Mouse (Mus musculus): Measurements from ENCODE around the gene Slc34a2.

The Slc34a2 gene

GRCm38 (mm10) chr5:53031346-53031745 is 6.5 kb upstream of the Slc34a2 start:
- no peak for DNase-seq

DNA sequence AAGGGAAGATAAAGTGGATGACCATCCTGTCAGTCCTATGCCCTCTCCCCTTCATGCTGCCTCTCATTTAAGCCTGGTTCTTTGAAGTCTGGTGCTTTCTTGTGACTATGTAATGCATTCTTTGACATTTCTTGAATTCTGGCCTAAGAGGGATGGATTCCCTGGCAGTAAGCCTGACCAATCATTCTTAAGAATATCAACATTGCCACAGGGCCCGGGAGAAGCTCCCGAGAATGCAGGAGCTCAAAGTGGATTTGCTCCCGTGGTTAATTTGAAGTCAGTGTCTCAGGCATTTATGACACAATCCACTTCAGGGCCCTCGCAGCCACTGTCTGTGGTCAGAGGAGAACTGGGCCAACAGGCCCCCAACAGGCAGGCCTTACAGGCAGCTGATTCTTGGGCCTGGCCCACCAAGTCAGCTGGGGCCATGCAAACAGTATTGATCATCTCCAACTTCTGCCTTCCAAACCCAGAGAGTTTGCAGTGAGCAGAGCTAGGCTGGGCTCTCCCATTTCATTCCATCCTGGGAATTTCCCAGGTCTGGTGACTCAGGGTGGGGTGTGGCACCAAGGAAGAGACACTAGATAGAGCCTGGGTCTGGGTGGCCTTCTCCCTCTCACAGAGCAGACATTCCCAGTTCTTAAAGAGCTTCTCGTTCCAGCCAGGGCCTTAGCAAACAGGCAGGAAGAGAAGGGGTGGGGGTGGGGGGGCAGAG is 4.3 kb downstream of the Slc34a2 start:
- no peak for DNase-seq

- DNase-seq: no peak
Observed at GRCm38 (mm10) chr5:53042771-53043371, 5.0 kb downstream of the Slc34a2 start.

DNA sequence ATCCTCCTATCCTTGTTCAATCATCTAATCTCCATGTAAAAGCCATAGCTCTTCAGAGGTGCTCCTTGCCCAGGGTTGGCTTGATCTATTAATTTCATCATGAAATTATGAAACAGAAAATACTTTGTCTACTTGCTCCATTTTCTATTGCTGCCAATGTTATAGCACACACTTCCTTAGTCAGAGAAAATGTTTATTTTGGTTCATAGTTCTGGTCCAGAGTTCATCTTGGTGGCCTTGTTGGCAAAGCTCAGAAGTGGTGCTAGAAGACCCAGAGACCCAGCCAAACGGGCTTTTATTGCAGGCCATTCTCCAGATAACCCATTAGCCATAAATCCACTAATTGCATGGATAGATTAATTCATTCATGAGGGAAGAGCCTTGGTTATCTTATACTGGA is 5.8 kb downstream of the Slc34a2 start:
- no peak for DNase-seq

DNA sequence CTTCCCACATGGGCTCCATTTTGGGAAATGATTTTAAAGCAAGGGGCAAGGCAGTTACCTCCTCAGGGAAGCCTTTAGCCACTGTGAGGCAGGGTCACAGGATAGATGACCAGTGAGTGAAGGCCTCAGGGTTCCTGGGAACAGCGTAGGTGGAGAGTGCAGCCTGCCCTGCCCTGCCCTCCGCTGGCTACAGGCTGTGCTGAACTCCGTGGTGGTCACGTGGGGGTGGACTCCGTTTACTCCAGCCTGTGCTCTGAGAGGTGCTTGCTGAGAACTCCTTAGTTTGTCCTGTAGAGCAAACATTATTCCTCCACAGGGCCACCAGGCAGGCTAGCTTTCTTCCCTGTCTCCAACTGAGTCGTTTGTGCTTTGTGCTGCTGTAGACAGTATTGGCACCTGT is 10.1 kb downstream of the Slc34a2 start:
- peak in 1 of 2 experiments; percentile 19 for DNase-seq

GRCm38 (mm10) chr5:53048599-53048998 is 10.7 kb downstream of the Slc34a2 start:
- DNase-seq: no peak

- peak; percentile 37 to 45 for DNase-seq
Observed at GRCm38 (mm10) chr5:53049046-53049445, 11.2 kb downstream of the Slc34a2 start.

GRCm38 (mm10) chr5:53050963-53051362 is 13.1 kb downstream of the Slc34a2 start:
- no peak for DNase-seq

- DNase-seq: no peak
Observed at GRCm38 (mm10) chr5:53053246-53053645, 15.4 kb downstream of the Slc34a2 start.

- no peak for DNase-seq
Observed at GRCm38 (mm10) chr5:53061532-53062130, 23.8 kb downstream of the Slc34a2 start.

- no peak for DNase-seq
Observed at GRCm38 (mm10) chr5:53074553-53074952, 36.7 kb downstream of the Slc34a2 start.

DNA sequence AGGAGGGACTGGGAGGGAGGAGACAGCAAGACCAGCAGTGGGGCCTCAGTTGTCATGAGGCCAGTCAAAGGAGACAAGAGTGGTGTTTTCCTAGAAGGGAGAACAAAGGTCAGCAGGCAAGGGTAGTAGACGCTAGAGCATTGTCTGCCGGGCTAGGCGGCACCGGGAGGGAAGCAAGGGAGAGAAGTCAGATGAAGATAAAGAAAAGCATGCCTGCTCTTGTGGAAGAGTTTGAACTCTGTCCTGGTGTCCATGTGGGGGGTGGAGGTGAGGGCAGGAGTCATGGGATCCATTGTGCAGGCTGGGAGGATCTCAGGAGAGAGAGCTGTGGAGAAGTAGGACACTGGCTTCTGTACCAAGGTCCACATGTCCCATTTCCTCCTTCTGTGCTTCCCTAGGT is 40.6 kb downstream of the Slc34a2 start:
- DNase-seq: no peak

DNA sequence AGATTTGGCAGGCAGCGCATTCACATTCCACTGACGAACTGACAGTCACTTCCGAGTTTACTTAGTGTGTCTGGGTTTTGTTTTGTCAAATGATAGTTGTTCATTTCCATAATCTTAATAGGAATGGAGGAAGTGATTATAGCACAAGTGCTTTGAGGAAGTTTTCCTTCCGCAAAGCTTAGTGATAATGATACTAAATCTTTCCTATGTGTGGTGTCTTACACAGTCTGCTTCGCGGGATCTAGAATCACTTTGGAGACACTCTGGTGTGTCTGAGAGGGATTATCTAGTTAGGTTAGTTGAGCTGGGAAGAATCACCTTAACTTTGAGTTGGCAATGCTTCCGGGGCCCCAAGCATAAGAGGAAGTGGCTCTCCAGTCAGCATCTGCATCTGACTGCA is 49.6 kb downstream of the Slc34a2 start:
- DNase-seq: no peak

DNA sequence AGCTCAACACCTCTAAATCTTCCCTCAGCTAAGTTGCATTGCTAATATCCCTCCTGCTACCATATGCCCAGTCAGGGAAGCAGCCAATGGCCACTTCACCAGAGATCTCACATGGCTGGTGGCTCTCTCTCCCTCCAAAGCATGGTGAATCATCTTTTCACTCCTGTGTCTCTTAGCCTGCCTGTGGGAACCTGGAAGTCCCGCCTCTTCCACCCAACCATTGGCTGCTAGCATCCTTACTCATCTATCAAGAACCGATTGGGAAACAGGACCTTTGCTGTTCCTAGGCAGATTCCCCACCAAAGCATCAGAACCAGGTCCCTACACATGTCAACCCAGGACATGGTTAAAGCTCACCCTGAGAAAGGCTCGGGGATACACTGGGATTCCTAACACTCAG is 53.5 kb downstream of the Slc34a2 start:
- DNase-seq: no peak

GRCm38 (mm10) chr5:53101848-53102473 is 64.1 kb downstream of the Slc34a2 start:
- DNase-seq: peak; percentile 51 to 53

DNA sequence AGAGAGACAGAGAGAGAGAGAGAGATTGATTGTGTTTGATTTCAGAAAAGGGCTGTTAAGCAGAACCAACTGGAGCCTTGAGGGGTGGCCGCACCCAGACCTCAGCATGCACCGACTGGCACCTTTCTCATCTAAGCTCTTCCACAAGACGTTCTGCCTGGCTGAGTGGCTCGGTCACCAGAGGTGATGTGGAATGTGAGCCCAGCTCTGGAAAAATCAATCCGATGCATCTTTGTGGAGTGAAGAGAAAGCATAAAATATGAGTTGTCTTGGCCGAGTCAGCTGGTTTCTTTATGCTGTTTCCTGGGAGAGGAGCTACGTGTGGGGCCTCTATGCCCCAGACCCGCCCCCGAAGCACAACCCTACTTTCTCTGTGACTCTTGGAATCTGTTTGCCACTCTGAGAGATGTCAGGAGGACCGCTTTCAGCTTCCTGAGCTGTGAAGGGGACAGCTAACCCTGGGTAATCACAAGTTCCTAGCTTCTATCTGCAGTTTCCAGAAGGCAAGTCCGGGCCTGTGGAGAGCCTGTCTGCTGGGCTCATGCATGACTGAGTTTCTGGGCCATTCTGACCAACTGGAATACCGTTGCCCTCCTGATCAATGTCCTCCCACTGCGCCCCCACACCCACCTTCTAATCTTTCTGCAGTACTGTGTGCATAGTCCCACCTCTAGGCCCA is 66.4 kb downstream of the Slc34a2 start:
- DNase-seq: peak; percentile 72 to 73

- peak; percentile 94 to 96 for DNase-seq
Observed at GRCm38 (mm10) chr5:53105716-53106115, 67.8 kb downstream of the Slc34a2 start.

DNA sequence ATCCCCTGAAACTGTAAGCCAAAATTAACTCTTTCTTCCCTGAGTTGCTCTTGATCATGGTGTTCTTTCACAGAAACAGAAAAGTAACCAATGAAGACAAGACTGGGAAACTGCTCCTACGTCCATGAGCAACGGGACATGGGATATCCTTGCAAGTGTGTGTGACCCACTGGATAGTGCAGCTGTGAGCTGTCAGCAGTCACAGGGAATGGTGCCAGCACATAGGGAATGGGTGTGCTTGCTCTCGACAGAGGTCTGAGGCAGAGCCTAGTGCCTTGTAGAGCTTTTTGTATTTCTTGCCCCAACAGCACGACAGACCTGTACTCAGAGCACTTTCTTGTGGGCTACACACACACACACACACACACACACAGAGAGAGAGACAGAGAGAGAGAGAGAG is 68.2 kb downstream of the Slc34a2 start:
- DNase-seq: peak; percentile 34 to 49

GRCm38 (mm10) chr5:53106731-53107130 is 68.8 kb downstream of the Slc34a2 start:
- DNase-seq: no peak

DNA sequence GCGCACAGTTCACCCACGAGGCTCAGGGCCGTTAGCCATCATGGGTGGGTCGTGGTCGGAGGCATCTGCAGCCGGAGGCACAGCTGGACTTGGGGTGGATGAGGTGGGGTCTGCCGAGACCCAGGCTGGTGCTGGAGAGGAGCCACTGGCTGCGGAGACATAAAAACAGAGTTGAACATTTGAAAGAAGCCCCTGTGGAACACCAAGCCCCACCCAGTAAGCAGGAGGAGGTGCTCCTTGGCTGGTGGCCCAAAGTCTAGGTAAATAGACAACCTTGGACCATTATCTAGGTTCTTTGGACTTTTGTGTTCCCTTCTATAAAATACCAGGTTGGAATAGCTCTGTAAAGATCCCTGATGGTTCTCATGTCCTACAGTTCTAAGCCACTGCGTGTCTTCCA is 70.1 kb downstream of the Slc34a2 start:
- no peak for DNase-seq

- DNase-seq: peak in 1 of 2 experiments; percentile 31
Observed at GRCm38 (mm10) chr5:53108668-53109067, 70.8 kb downstream of the Slc34a2 start.

DNA sequence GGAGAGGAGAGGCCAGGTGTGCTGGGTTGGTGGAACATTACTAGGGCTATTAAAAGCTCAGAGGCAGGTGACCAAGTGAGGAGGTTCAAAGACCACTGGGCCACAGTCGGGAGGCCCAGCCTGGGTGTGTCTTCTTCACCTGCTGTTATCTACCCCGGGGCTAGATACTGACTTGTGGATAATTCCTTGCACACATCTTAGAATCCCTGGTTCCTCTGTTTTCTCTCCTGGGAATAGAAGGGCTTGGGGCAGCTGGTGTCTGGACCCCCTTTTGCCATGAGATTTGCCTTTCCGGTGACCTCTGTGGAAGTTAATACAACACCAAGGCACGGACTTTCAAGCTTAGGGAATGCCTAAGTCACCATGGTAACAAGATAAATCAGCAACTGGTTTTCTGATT is 72.3 kb downstream of the Slc34a2 start:
- DNase-seq: no peak

- no peak for DNase-seq
Observed at GRCm38 (mm10) chr5:53111036-53111435, 73.2 kb downstream of the Slc34a2 start.
